Mouse (Mus musculus) WW6 (cell line): ENCODE data around the gene Zfp595.
"Not testable (repeated sequence)": the region's sequence is repeated elsewhere in the genome, so short reads cannot be mapped to it uniquely, and the experiment has no call there.

Source experiments
- DNase-seq: peaks from one replicate; pipeline ENCODE4 v3.0.0-alpha.2; 2013; ENCODE audit warnings: low read depth, low spot score

The Zfp595 gene

DNA sequence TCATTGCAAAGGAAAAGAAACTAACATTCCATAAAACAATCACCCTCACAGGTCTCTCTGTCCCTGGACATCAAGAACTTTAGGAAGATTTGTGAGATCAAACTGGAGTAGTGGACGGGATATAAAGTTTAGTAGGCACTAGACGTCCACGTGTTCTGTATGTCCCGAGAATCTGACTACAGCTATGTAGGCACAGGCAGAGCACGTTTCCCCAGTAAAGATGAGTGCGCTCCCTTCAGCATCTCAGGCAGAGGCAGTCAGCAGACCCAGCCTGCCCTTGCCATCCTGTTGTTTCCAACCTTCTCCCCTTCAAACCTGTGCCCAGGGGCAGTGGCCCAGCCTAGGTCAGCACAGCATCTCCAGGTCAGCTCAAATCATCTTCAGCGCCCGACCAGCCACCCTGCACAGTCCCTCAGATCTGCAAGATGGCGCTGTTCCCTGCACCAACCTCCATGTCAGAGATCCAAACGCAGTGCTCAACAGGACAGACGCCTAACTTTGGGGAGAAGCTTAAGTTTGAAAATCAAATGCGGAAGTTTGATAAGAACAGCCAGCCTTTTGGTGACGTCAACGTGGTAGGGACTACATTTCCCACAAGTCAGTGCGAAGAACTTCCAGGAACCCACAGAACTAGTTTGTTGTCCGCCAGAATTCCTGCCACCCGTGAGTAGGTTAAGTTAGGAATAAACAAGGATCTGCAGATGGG is at the start of gene Zfp595:
Zfp595 (minus strand) TSS at position 552 of the 706 bp plus-strand sequence.
- peak; percentile 67 for DNase-seq

DNA sequence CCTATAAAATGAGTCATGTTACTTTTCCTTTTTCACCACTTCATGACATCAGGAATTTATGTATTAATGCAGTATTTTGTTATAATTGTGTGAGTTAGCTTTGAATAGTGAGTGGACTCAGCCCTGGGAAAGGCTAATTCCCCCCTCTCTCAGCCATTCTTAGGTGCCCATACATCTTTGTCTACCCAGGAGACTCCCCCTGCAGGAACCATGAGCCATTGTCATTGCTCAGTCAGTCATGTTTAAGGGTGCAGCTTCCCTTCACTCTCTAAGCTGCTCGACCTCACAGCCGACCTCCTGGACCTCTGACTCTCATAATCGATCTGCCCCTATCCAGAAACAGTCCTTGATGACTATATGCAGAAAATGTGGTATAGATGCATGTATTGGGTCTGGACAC is 43.9 kb upstream of the Zfp595 start:
- not testable (repeated sequence) for DNase-seq

DNA sequence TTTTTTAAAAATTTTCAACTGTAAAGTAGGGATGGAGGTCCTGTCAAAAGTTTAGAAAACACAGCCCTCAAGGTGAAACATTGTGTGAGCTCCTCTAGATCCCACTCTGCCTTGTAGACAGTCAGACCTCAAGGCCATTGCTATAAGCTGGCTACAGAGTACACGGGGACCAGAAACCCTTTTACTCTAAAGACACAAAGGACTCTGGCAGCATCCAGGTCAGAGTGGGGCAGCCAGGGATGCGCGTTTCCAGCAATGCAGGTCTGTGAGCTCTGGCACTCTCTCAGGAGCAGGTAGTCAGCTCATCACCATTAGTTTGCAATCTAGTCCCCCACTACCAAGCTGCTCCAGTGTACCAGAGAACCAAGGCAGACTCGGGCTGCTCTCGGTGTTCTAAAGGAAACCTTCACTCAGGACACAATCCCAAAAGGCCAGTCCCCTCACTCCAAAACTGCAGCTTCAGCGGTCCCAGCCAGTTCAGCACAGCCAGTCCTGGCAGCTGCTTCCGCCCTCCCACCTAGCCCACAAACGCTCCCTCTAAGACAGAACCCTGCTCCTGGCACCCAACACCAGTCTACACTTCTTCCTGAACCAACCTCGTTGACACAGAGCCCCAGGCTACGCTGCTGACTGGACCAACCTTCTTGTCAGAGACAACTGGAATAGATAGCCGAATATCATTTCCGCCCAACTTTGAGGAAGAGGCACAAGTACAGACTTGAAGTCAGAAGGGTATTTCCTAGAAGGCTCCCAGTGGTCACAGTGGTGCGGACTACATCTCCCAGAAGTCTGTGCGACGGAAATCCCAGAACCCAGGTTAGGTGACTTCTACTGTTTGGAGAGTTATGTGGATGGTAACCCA is 42.9 kb upstream of the Zfp595 start, which contains the start of the genes Gm28041 and Zfp456:
Gm28041 (minus strand) TSS at position 684 of the 862 bp plus-strand sequence.
Zfp456 (minus strand) TSS at position 761 of the 862 bp plus-strand sequence.
- peak; percentile 53 for DNase-seq

DNA sequence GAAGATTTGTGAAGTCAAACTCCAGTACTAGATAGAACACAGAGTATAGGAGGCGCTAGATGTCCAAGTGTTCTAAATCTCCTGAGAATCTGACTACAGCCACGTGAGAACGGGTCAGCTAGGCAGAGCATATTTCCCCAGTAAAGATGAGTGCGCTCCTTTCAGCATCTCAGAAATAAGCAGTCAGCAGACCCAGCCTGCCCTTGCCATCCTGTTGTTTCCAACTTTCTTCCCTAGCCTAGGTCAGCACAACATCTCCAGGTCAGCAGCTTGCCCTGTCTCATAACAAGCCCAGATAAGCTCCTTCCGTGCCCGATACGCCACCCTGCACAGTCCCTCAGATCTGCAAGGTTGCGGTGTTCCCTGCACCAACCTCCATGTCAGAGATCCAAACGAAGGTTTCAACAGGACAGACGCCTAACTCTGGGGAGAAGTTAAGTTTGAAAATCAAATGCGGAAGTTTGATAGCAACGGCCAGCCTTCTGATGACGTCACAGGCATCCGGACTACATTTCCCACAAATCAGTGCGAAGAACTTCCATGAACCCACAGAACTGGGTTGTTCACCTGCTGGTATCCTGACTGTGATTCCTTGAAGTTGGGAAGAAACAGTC is 27.9 kb upstream of the Zfp595 start, which contains the start of the genes Gm28044 and Zfp953:
Gm28044 (minus strand) TSS at position 406 of the 614 bp plus-strand sequence.
Zfp953 (minus strand) TSS at position 475 of the 614 bp plus-strand sequence.
- DNase-seq: peak; percentile 63

DNA sequence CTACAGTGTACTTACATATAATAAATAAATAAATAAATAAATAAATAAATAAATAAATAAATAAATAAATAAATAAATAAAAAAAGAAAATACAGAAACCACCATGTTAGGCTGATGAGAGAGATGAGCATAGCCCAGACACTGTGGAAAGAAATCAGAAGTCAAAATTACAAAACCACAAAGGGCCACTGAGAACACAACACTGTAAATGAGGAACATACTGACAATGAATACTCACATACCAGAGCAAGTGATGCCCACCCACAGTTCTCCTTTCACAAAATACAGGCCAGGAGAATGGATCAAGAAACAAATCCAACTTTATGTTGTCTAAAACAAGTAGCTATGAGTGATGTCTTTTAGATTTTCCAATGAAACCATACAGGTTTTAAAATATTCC is 19.5 kb upstream of the Zfp595 start:
- no peak for DNase-seq

DNA sequence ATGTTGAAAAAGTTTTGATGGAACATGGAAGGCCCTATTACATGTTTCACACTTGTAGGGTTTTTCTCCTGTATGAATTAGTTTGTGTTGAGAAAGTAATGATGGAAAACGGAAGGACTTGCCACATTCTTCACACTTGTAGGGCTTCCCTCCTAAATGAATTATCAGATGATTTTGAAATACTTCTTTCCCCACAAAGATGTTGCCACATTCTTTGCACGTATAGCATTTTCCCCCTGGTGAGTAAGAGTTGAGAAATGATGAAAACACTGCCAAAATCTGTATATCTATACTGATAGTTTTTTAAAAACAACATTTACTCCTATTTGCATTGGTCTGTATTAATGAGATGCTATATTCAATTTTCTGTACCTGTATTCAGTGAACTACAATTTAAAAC is 11.1 kb upstream of the Zfp595 start:
- no peak for DNase-seq

DNA sequence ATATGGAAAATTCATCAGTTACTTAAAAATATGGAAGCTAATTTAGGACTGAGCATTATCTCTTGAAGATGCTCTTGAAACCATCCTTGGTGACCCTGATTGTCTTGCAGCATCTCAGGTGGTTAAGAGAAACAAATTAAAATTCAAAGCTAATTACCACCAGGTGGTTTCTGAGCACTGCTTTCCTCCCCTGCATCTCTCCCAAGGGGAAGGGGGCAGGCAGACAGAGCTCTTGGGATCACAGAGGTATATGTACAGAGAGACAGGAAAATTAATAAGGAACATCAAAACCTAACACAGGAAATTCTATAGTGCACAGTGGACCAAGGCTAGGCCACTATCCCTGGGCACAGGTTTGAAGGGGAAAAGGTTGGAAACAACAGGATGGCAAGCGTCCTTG is 507 bp upstream of the Zfp595 start:
- DNase-seq: no peak

DNA sequence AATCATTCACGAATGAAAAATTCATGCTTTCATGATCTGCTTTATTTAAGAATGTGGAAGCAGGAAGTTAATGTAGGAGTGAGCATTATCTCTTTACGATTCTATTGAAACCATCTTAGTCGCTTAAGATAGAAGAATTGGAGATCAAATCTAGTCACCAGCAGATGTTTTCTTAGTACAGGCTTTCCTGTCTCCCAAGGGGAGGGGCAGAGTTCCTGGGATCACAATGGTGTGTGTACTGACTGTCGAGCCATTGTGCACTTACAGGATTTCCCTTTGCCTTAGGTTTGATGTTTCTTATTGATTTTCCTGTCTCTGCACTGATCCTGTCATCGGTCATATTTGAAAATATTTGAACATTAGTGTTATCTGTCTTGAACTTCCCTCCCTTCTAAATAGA is 25.7 kb downstream of the Zfp595 start:
- no peak for DNase-seq

DNA sequence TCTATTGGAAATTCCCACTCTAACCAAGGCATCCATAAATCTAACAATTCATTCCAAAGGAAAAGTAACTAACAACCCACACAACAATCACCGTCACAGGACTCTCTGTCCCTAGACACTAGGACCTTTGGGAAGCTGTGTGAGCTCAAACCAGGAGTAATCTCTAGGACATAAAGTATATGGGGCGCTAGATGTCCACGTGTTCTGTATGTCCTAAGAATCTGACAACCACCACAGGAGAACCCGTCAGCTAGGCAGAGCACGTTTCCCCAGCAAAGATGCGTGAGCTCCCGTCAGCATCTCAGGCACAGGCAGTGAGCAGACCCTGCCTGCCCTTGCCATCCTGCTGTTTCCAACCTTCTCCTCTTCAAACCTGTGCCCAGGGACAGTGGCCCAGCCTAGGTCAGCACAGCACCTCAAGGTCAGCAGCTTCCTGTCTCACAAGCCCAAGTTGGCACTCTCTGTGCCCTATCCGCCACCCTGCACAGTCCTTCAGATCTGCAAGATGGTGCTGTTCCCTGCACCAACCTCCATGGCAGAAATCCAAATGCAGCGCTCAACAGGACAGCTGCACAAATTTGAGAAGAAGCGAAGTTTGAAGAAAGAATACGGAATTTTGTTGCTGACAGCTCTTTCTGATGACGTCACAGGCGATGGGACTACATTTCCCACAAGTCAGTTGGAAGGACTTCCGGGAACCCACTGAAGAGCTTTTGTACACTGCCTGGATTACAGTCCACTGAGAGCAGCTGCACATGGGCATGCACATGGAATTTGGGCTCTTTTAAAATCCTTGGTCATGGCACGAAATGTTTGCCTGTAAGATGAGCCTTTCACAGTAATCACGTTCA is 26.3 kb downstream of the Zfp595 start, which contains the start of gene Zfp457:
Zfp457 (minus strand) TSS at position 664 of the 851 bp plus-strand sequence.
- peak; percentile 39 for DNase-seq

DNA sequence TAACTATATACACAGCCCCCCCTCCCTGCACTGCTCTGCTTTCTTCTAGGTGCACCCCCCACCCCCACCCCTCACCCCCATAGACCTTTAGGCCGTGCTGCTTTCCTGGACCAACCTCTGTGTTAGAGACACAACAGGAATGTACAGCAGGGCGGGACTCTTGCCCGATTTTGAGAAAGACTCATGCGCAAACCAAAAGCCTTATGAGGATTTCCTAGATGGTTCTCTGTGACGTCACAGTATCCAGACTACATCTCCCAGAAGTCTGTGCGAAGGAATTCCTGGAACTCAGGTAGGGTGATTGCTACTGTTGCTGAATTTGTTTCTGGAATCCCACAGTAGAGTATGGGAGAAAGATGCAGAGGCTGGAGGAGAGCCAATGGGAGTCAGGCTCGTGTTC is 54.1 kb downstream of the Zfp595 start, which contains the start of gene Zfp458:
Zfp458 (minus strand) TSS at position 153 of the 400 bp plus-strand sequence.
- DNase-seq: no peak

DNA sequence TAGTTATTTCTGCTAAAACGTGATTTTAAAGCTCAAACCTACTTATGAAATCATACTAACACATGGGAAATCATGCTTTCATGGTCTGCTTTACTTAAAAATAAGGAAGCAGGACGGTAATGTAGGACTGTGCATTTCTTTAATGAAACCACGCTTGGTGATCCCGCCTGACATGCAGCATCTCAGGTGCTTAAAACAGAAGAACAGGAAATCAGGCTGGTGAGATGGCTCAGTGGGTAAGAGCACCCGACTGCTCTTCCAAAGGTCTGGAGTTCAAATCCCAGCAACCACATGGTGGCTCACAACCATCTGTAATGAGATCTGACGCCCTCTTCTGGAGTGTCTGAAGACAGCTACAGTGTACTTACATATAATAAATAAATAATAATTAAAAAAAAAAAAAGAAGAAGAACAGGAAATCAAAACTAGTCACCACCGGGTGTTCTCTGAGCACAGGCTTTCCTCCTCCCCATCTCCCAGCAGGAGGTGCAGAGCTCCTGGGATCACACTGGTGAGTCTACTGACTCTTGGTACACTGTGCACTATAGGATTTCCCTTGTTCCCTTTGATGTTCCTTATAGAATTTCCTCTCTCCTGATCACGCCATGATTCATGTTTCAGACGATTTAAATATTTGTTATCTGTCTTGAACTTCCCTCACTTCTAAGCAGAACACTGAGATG is 62.8 kb downstream of the Zfp595 start:
- DNase-seq: not testable (repeated sequence)

DNA sequence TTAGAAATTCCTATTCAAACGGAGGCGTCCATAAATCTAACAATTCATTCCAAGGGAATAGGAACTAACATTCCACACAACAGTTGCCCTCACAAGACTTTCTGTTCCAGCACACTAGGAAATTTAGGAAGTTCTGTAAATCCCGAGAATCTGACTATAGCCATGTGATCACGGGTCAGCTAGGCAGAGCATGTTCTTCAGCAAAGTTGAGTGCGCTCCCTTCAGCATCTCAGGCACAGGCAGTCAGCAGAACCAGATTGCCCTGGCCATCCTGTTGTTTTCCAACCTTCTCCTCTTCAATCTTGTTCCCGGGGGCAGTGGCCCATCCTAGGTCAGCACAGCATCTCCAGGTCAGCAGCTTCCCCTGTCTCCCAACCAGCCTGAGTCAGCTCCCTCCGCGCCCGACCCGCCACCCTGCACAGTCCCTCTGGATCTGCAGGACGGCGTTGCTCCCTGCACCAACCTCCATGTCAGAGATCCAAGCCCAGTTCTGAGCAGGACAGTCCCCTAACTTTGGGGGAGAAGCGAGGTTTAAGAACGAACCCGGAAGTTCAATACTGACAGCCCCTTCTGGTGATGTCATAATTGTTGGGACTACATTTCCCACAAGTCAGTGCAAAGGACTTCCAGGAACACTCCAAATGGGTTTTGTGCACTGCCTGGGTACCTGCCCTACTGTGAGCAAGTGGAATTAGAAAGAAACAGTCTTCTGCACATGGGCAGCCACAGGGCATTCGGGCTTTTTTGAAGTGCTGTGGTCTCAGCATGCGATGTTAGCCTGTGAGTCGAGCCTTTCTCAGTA is 63.6 kb downstream of the Zfp595 start:
- peak; percentile 45 for DNase-seq
